19 mouse cellular contexts compared by ENCODE assay signal in genomic region chrX:37067299-37067698, GRCm38 (mm10). TPM values are rescaled to one million over a fixed set of nuclear protein-coding genes. Genes with fewer than 3 reads are reported as not detected.
"Had no signal": no experiment of that assay in that cellular context is flagged by ENCODE, and none has a peak within 500 bp of the region (broad histone marks: within the 10 kb centered on the region; RNA-seq: fewer than 3 reads in every experiment).

No protein-coding gene starts in this region.

- ATAC-seq: midbrain, embryonic 16.5 days had no signal

- DNase-seq: lung, adult 18-20 months; lung, embryonic 14.5 days; lung, postnatal 10 days; lung, postnatal 4 days; midbrain, embryonic 14.5 days; right cerebral cortex, postnatal 14 days; thymus, adult 2 months; thymus, postnatal 25 days; thymus, postnatal 4 days had no signal

RNA-seq across cellular contexts. Expression of gene Sowahd, which starts 18.7 kb away (rescaled TPM):
- total RNA-seq: megakaryocyte-erythroid progenitor cell, adult 5-6 weeks; neutrophil, adult 5-6 weeks had no signal
- polyA plus RNA-seq: liver, embryonic 16.5 days; lung, embryonic 16.5 days; midbrain, embryonic 10.5 days; midbrain, embryonic 12.5 days; midbrain, embryonic 14.5 days; midbrain, embryonic 16.5 days; neural tube, embryonic 12.5 days; neural tube, embryonic 14.5 days; urinary bladder, adult 2 months had no signal
